Mouse (Mus musculus) heart, adult 2 months (tissue): Measurements from ENCODE around the gene Psap.

Source experiments
- CTCF ChIP-seq: fragments of 200-600 bp; IDR thresholded peaks from 2 replicates; pipeline ENCODE4 v1.8.1; 2022; ENCODE audit warnings: antibody characterized with exemption, mild to moderate bottlenecking, moderate library complexity
- EP300 ChIP-seq: fragments of 200-500 bp; IDR thresholded peaks from 2 replicates; pipeline ENCODE4 v1.6.1; 2011; ENCODE audit warnings: low read depth, low read length, control low read depth; ENCODE audit not compliant: insufficient read depth
- POLR2A ChIP-seq: fragments of 200-500 bp; IDR thresholded peaks from 2 replicates; pipeline ENCODE4 v1.6.1; 2011; ENCODE audit warnings: mild to moderate bottlenecking, low read depth, low read length, control low read depth; ENCODE audit not compliant: insufficient read depth

GRCm38 (mm10) chr10:60290026-60290738 is 12.8 kb downstream of the Psap start:
- no peak for TF ChIP-seq CTCF
- TF ChIP-seq POLR2A = no peak
- TF ChIP-seq EP300 = no peak
